Comparison of ENCODE assay signal across 10 mouse cellular contexts in the genomic region with DNA sequence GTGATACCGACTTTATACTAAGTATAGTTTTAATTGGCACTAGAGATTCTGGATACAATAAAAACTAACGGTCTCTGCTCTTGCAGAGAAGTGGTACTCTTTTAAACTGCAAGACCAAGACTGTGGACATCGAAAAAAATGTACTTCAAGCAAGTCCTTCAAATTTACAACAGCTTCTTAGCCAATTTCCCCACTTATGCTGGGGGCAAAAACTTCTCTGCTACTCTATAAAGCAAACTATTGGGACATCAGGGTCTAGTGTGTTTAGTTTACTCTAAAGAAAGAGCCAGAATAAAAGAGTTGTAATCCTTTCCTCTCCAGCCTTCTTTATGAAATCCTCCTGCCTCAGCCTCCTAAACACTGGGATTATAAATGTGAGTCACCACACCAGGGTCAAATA. TPM values are rescaled to one million over a fixed set of nuclear protein-coding genes. Genes with fewer than 3 reads are reported as not detected.
A peak's percentile ranks its signal among the peaks of the same experiment; 100 is the strongest.
DNase-seq lines count a peak whose midpoint lies in the region; ATAC-seq and TF ChIP-seq lines count a peak whose summit lies in the region.
"Had no signal": no experiment of that assay in that cellular context is flagged by ENCODE, and none has a peak within 500 bp of the region (broad histone marks: within the 10 kb centered on the region; RNA-seq: fewer than 3 reads in every experiment).

No protein-coding gene starts in this region.

- H3K4me3 ChIP-seq in heart, postnatal 0 days (ENCODE audit: low read depth, low read length), result peak overlapping the region; percentile 84; the same call in 1 of the 2 replicates
- H3K4me3 ChIP-seq in embryonic facial prominence, embryonic 15.5 days (replicated peaks), result peak overlapping the region; percentile 94
- H3K4me3 ChIP-seq in intestine, postnatal 0 days (ENCODE audit: low read depth, low read length), result 0 out of 2 replicates have a peak overlapping the region, but pooled peaks have one; percentile 97
- H3K4me3 ChIP-seq in midbrain, postnatal 0 days (ENCODE audit: low read depth, low read length), result no peak overlapping the region

- H3K27ac ChIP-seq in heart, postnatal 0 days (ENCODE audit: low read depth), result no peak overlapping the region
- H3K27ac ChIP-seq in embryonic facial prominence, embryonic 15.5 days (replicated peaks), result no peak overlapping the region
- no peak overlapping the region for H3K27ac ChIP-seq in intestine, postnatal 0 days (ENCODE audit: low read depth, low read length)
- H3K27ac ChIP-seq in midbrain, postnatal 0 days (ENCODE audit: low read depth, low read length), result no peak overlapping the region

- TF ChIP-seq EP300 in heart, postnatal 0 days (IDR thresholded peaks at IDR 0.05; ENCODE audit: low read depth), result no peak

- ATAC-seq in heart, postnatal 0 days (ENCODE audit: insufficient read depth, low read depth), result no peak
- no peak for ATAC-seq in embryonic facial prominence, embryonic 15.5 days (ENCODE audit: insufficient number of reproducible peaks, low FRiP score, low TSS enrichment, low read depth)
- no peak for ATAC-seq in intestine, postnatal 0 days
- no peak for ATAC-seq in midbrain, postnatal 0 days (ENCODE audit: low FRiP score)
- ATAC-seq in CD4-positive, CD25-positive, alpha-beta regulatory T cell, adult 4 months, result no peak

- H3K9ac ChIP-seq in heart, postnatal 0 days (replicated peaks; ENCODE audit: low read depth, low read length), result no peak overlapping the region
- no peak overlapping the region for H3K9ac ChIP-seq in embryonic facial prominence, embryonic 15.5 days
- no peak overlapping the region for H3K9ac ChIP-seq in intestine, postnatal 0 days (ENCODE audit: low read depth, low read length)
- no peak overlapping the region for H3K9ac ChIP-seq in midbrain, postnatal 0 days (replicated peaks; ENCODE audit: low read length, poor library complexity, severe bottlenecking)

- WGBS in heart, postnatal 0 days, result 74% methylated on average over 3 of the region's 3 CpGs
- 93% methylated on average over 3 of the region's 3 CpGs for WGBS in embryonic facial prominence, embryonic 15.5 days
- WGBS in intestine, postnatal 0 days, result 91% methylated on average over 3 of the region's 3 CpGs
- 96% methylated on average over 3 of the region's 3 CpGs for WGBS in midbrain, postnatal 0 days

- intact Hi-C loops in heart, postnatal 10 days (cut with DNase I), result loop anchor here (2.0 kb wide), 1 partner anchor 15 kb away; no protein-coding TSS in a partner anchor

- DNase-seq in heart, postnatal 0 days (ENCODE audit: low spot score), result no peak
- DNase-seq in heart, postnatal 10 days, result no peak
- no peak for DNase-seq in midbrain, postnatal 0 days (ENCODE audit: low spot score)
- DNase-seq in retina, embryonic 14.5 days (ENCODE audit: low spot score), result no peak
- DNase-seq in ovary, adult 18-20 months (ENCODE audit: low spot score), result no peak
- DNase-seq: retina, postnatal 1 day had no signal

- no peaks in the 10 kb centered on the region for H3K9me3 ChIP-seq in heart, postnatal 0 days (replicated peaks; ENCODE audit: control insufficient read depth, low read length)
- no peaks in the 10 kb centered on the region for H3K9me3 ChIP-seq in embryonic facial prominence, embryonic 15.5 days (replicated peaks)
- H3K9me3 ChIP-seq in intestine, postnatal 0 days (ENCODE audit: control insufficient read depth), result no peaks in the 10 kb centered on the region
- H3K9me3 ChIP-seq in midbrain, postnatal 0 days (ENCODE audit: low read length), result no peaks in the 10 kb centered on the region

- H3K4me2 ChIP-seq in heart, postnatal 0 days (ENCODE audit: low read depth, low read length), result peak overlapping the region; percentile 85
- H3K4me2 ChIP-seq in embryonic facial prominence, embryonic 15.5 days (replicated peaks), result peak overlapping the region; percentile 64
- H3K4me2 ChIP-seq in intestine, postnatal 0 days (replicated peaks; ENCODE audit: low read depth), result peak overlapping the region; percentile 69
- H3K4me2 ChIP-seq in midbrain, postnatal 0 days (ENCODE audit: low read depth, low read length, poor library complexity, severe bottlenecking), result peak overlapping the region; percentile 74

- peaks cover 54% of the 10 kb centered on the region for H3K36me3 ChIP-seq in heart, postnatal 0 days (replicated peaks; ENCODE audit: control insufficient read depth, insufficient read depth, low read length)
- H3K36me3 ChIP-seq in embryonic facial prominence, embryonic 15.5 days, result peaks cover 49% of the 10 kb centered on the region
- peaks cover 49% of the 10 kb centered on the region for H3K36me3 ChIP-seq in intestine, postnatal 0 days (ENCODE audit: control insufficient read depth, insufficient read depth)
- peaks cover 36% of the 10 kb centered on the region for H3K36me3 ChIP-seq in midbrain, postnatal 0 days (ENCODE audit: insufficient read depth, low read length)

- TF ChIP-seq CTCF in heart, postnatal 0 days (IDR thresholded peaks at IDR 0.05; ENCODE audit: low read depth), result no peak
- TF ChIP-seq CTCF in intestine, postnatal 0 days (IDR thresholded peaks at IDR 0.05; ENCODE audit: low read depth), result no peak
- no peak for TF ChIP-seq CTCF in midbrain, postnatal 0 days (IDR thresholded peaks at IDR 0.05)

- peaks cover 9% of the 10 kb centered on the region for H3K4me1 ChIP-seq in heart, postnatal 0 days (ENCODE audit: control insufficient read depth, insufficient read depth)
- H3K4me1 ChIP-seq in embryonic facial prominence, embryonic 15.5 days, result peaks cover 22% of the 10 kb centered on the region
- H3K4me1 ChIP-seq in intestine, postnatal 0 days (replicated peaks; ENCODE audit: control insufficient read depth, insufficient read depth, low read length), result peaks cover 5% of the 10 kb centered on the region; the same call in 1 of the 2 replicates
- peaks cover 15% of the 10 kb centered on the region for H3K4me1 ChIP-seq in midbrain, postnatal 0 days (ENCODE audit: insufficient read depth, low read length)

- no peaks in the 10 kb centered on the region for H3K27me3 ChIP-seq in heart, postnatal 0 days (ENCODE audit: control insufficient read depth, insufficient read depth, low read length)
- H3K27me3 ChIP-seq in embryonic facial prominence, embryonic 15.5 days, result no peaks in the 10 kb centered on the region
- H3K27me3 ChIP-seq in intestine, postnatal 0 days (replicated peaks; ENCODE audit: control insufficient read depth, insufficient read depth, low read length), result no peaks in the 10 kb centered on the region
- H3K27me3 ChIP-seq in midbrain, postnatal 0 days (ENCODE audit: insufficient read depth, low read length), result no peaks in the 10 kb centered on the region

RNA-seq across cellular contexts. Expression of gene Ddx17, which starts 2.6 kb away (rescaled TPM):
- 163 and 223 TPM in 2 replicates for total RNA-seq in heart, postnatal 0 days (2014; rRNA removed; ENCODE audit: low replicate concordance)
- 13.7 and 14.9 TPM in 2 replicates for polyA plus RNA-seq in heart, postnatal 0 days (2015; fragmentation: Nextera tagmentation; extraction: Ambion mirVana)
- total RNA-seq in heart, postnatal 10 days (2021), result 100 to 1,000 TPM; 186 to 188 TPM
- polyA plus RNA-seq in embryonic facial prominence, embryonic 15.5 days (2015; fragmentation: Nextera tagmentation; extraction: Ambion mirVana), result 48.5 and 55.1 TPM in 2 replicates
- 18.7 and 23.8 TPM in 2 replicates for polyA plus RNA-seq in intestine, postnatal 0 days (2015; fragmentation: Nextera tagmentation; extraction: Ambion mirVana)
- 302 and 436 TPM in 2 replicates for total RNA-seq in midbrain, postnatal 0 days (2014; rRNA removed)
- polyA plus RNA-seq in midbrain, postnatal 0 days (2015; fragmentation: Nextera tagmentation; extraction: Ambion mirVana), result 30.0 and 35.1 TPM in 2 replicates
- polyA plus RNA-seq in CD4-positive, CD25-positive, alpha-beta regulatory T cell, adult 4 months (2017; shearing (Covaris generic)), result 10 to 100 TPM; 28.9 to 39.9 TPM

RNA-seq across cellular contexts. Expression of gene Kdelr3, which starts 27.8 kb away (rescaled TPM):
- 51.4 and 54.0 TPM in 2 replicates for total RNA-seq in heart, postnatal 0 days (2014; rRNA removed; ENCODE audit: low replicate concordance)
- 48.3 and 50.1 TPM in 2 replicates for polyA plus RNA-seq in heart, postnatal 0 days (2015; fragmentation: Nextera tagmentation; extraction: Ambion mirVana)
- total RNA-seq in heart, postnatal 10 days (2021), result 10 to 100 TPM; 21.4 to 24.2 TPM
- polyA plus RNA-seq in embryonic facial prominence, embryonic 15.5 days (2015; fragmentation: Nextera tagmentation; extraction: Ambion mirVana), result 168 and 178 TPM in 2 replicates
- polyA plus RNA-seq in intestine, postnatal 0 days (2015; fragmentation: Nextera tagmentation; extraction: Ambion mirVana), result 75.7 and 95.2 TPM in 2 replicates
- total RNA-seq in midbrain, postnatal 0 days (2014; rRNA removed), result 6.0 and 7.3 TPM in 2 replicates
- polyA plus RNA-seq in midbrain, postnatal 0 days (2015; fragmentation: Nextera tagmentation; extraction: Ambion mirVana), result 5.8 and 7.7 TPM in 2 replicates
- polyA plus RNA-seq in CD4-positive, CD25-positive, alpha-beta regulatory T cell, adult 4 months (2017; shearing (Covaris generic)), result not detected
- polyA plus RNA-seq: G1E had no signal

RNA-seq across cellular contexts. Expression of gene Kcnj4, which starts 38.9 kb away (rescaled TPM):
- 3.6 and 7.7 TPM in 2 replicates for total RNA-seq in heart, postnatal 0 days (2014; rRNA removed; ENCODE audit: low replicate concordance)
- 0.10 and 0.12 TPM in 2 replicates for polyA plus RNA-seq in heart, postnatal 0 days (2015; fragmentation: Nextera tagmentation; extraction: Ambion mirVana)
- under 1 TPM; 0.27 to 0.31 TPM for total RNA-seq in heart, postnatal 10 days (2021)
- 0.14 and 0.15 TPM in 2 replicates for polyA plus RNA-seq in embryonic facial prominence, embryonic 15.5 days (2015; fragmentation: Nextera tagmentation; extraction: Ambion mirVana)
- not detected in 2 replicates for polyA plus RNA-seq in intestine, postnatal 0 days (2015; fragmentation: Nextera tagmentation; extraction: Ambion mirVana)
- 1.7 and 2.2 TPM in 2 replicates for total RNA-seq in midbrain, postnatal 0 days (2014; rRNA removed)
- 0.11 and 0.15 TPM in 2 replicates for polyA plus RNA-seq in midbrain, postnatal 0 days (2015; fragmentation: Nextera tagmentation; extraction: Ambion mirVana)
- not detected for polyA plus RNA-seq in CD4-positive, CD25-positive, alpha-beta regulatory T cell, adult 4 months (2017; shearing (Covaris generic))
- polyA plus RNA-seq: G1E had no signal
